Mouse (Mus musculus) kidney, embryonic 14.5 days (tissue): ENCODE measurements around the gene Arhgap20. TPM values are rescaled to one million over a fixed set of nuclear protein-coding genes. Genes with fewer than 3 reads are reported as not detected.

Experiments
- ATAC-seq: fragments of 200-750 bp; cut with Nextera tagmentation; 2 replicates; pipeline ENCODE4 v1.8.0; 2017; ENCODE audit warnings: moderate number of reproducible peaks, mild to moderate bottlenecking, moderate TSS enrichment, moderate library complexity; ENCODE audit not compliant: low FRiP score, low TSS enrichment
- H3K27ac ChIP-seq: fragments of 300-500 bp; sonication (generic); 2 replicates; pipeline ENCODE4 v1.5.1; 2014; ENCODE audit warnings: low read depth, mild to moderate bottlenecking, low read length, moderate library complexity, mixed read lengths
- H3K27me3 ChIP-seq: fragments of 300-500 bp; sonication (generic); 2 replicates; pipeline ENCODE4 v1.6.1; 2014; ENCODE audit warnings: mild to moderate bottlenecking, low read length; ENCODE audit not compliant: control insufficient read depth, insufficient read depth
- H3K36me3 ChIP-seq: fragments of 300-500 bp; sonication (generic); 2 replicates; pipeline ENCODE4 v1.6.1; 2014; ENCODE audit warnings: low read length, mixed read lengths; ENCODE audit not compliant: control insufficient read depth, insufficient read depth
- H3K4me1 ChIP-seq: fragments of 300-500 bp; sonication (generic); 2 replicates; pipeline ENCODE4 v1.6.1; 2014; ENCODE audit warnings: low read length, mixed read lengths; ENCODE audit not compliant: control insufficient read depth, insufficient read depth
- H3K4me2 ChIP-seq: fragments of 300-500 bp; sonication (generic); replicated peaks from 2 replicates; pipeline ENCODE4 v1.6.1; 2014; ENCODE audit warnings: low read depth, mild to moderate bottlenecking, low read length
- H3K4me3 ChIP-seq: fragments of 300-500 bp; sonication (generic); 2 replicates; pipeline ENCODE4 v1.5.1; 2014; ENCODE audit warnings: mild to moderate bottlenecking, low read length
- H3K9ac ChIP-seq: fragments of 300-500 bp; sonication (generic); 2 replicates; pipeline ENCODE4 v1.6.1; 2014; ENCODE audit warnings: low read depth, mild to moderate bottlenecking, low read length, moderate library complexity
- H3K9me3 ChIP-seq: fragments of 300-500 bp; sonication (generic); 2 replicates; pipeline ENCODE4 v1.6.1; 2016; ENCODE audit warnings: low read length; ENCODE audit not compliant: control insufficient read depth
- WGBS: fragments of 180-500 bp; shearing (Covaris S2); extraction: QIAGEN DNeasy Blood & Tissue Kit; methylation state at CpG from one replicate; pipeline ENCODE4 v1.1.7; 2014; 5-methylcytosine and 5-hydroxymethylcytosine counted together
- polyA plus RNA-seq: library from polyadenylated mRNA; unstranded; fragments of >200 nt; fragmentation: Nextera tagmentation; extraction: Ambion mirVana; gene quantifications from 2 replicates; pipeline ENCODE4 v1.2.1, GENCODE M21; 2014

Arhgap20 gene
- polyA plus RNA-seq, 1 experiment from 2014 or later, result 5.7 TPM

DNA sequence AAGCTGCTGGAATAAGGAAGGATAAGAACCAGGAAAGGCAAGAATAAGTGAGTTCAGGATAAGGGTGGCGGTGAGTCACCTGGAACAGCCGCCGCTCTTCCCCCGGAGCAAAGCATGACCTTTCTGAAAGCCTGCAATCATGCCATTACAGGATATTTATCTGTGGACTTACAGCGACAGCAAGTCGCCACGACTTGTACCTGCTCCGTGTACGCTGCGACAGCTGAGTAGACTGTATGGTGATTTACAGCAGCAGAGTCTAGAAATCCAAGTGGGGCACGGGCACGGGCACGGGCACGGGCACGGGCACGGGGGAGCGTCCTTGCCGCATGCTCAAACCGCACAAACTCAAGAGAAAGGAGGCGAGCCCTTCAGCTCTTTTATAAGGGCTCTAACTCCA is 110.4 kb downstream of the Arhgap20 start:
- ATAC-seq, result no peak
- H3K27me3 ChIP-seq, result no peaks in the 10 kb centered on the region
- no peak overlapping the region for H3K27ac ChIP-seq
- H3K4me1 ChIP-seq, result peaks cover 4% of the 10 kb centered on the region; the same call in 1 of the 2 replicates
- H3K36me3 ChIP-seq, result no peaks in the 10 kb centered on the region
- H3K4me3 ChIP-seq, result no peak overlapping the region
- H3K9me3 ChIP-seq, result 0 out of 2 replicates have a peak, but pooled peaks cover 6% of the 10 kb centered on the region
- WGBS, result 32% methylated on average over 20 of the region's 20 CpGs
- H3K4me2 ChIP-seq, result peak overlapping the region; percentile 35
- no peak overlapping the region for H3K9ac ChIP-seq

DNA sequence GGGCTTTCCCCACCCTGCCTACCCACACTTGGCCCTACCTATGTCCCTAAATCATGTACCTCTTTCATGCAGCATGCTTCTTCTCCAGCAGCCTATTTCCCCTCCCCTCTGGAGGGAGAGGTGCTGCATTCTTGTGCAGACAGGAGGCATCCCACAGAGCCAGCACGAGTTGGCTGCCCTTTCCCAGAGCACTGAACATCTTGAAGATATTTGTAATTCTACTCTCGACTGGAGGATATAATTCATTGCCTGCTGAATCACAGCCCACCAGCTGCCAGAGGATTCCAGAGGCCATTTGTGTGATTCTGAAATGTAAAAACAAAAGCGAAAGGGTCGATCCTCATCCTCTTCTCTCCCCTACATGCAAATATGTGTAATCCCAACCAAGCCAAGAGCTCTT is 116.2 kb downstream of the Arhgap20 start:
- no peak overlapping the region for H3K9ac ChIP-seq
- no peak overlapping the region for H3K4me3 ChIP-seq
- no peaks in the 10 kb centered on the region for H3K36me3 ChIP-seq
- ATAC-seq, result peak; percentile 39
- H3K27ac ChIP-seq, result no peak overlapping the region
- WGBS, result 29% methylated on average over 4 of the region's 4 CpGs
- H3K4me1 ChIP-seq, result peaks cover 4% of the 10 kb centered on the region; the same call in 1 of the 2 replicates
- no peak overlapping the region for H3K4me2 ChIP-seq
- H3K9me3 ChIP-seq, result no peaks in the 10 kb centered on the region
- H3K27me3 ChIP-seq, result no peaks in the 10 kb centered on the region

DNA sequence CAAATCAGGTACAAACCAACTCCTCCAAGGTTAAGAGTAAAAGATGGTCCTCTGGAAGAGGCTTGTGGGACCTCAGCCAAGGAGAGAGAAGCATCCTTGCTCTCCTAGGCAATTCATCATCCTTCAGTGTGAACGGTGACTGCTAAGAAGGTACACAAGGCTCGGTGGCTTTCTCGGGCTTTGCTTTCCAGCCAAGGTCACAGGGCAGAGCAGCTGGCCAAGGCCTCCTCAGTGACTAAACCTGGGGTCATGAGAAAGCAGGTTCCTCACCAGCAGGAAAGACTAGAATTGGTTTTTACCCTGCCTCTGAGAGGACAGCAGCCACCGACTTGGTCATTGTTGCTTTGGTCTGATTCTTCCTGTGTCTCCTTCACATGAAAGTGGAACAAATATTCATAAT is 116.7 kb downstream of the Arhgap20 start:
- no peak overlapping the region for H3K4me3 ChIP-seq
- ATAC-seq, result no peak
- H3K36me3 ChIP-seq, result no peaks in the 10 kb centered on the region
- H3K27me3 ChIP-seq, result no peaks in the 10 kb centered on the region
- no peak overlapping the region for H3K9ac ChIP-seq
- H3K27ac ChIP-seq, result no peak overlapping the region
- peaks cover 4% of the 10 kb centered on the region; the same call in 1 of the 2 replicates for H3K4me1 ChIP-seq
- no peaks in the 10 kb centered on the region; the same call in 1 of the 2 replicates for H3K9me3 ChIP-seq
- no peak overlapping the region for H3K4me2 ChIP-seq
- WGBS, result 32% methylated on average over 4 of the region's 4 CpGs

DNA sequence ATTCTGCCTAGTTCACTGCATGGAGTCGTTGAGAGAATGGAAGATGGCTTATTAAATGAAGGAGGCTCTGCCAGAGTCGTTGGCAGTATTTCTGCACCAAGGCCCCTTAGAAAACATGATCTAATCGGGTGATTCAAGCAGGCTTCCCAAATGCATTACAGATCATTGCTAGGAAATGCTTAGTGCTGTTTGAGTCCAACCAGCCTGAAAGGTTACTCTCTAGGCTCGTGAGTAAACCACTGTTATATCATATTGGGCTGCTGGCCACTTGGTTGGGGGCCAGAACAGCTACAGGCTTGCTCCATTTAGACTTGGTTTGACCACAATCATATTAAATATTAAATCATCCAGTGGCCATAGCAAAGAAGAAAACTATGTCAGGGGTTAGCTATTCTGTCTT is 118.2 kb downstream of the Arhgap20 start:
- no peak for ATAC-seq
- Histone ChIP-seq H3K27me3 (no peaks in the 10 kb centered on the region), H3K4me2 (no peak overlapping the region), H3K4me3 (no peak overlapping the region), H3K9me3 (no peaks in the 10 kb centered on the region; the same call in 1 of the 2 replicates), H3K27ac (no peak overlapping the region), H3K4me1 (peaks cover 4% of the 10 kb centered on the region; the same call in 1 of the 2 replicates), H3K9ac (no peak overlapping the region), H3K36me3 (no peaks in the 10 kb centered on the region)
- WGBS, result 83% methylated on average over 4 of the region's 4 CpGs

DNA sequence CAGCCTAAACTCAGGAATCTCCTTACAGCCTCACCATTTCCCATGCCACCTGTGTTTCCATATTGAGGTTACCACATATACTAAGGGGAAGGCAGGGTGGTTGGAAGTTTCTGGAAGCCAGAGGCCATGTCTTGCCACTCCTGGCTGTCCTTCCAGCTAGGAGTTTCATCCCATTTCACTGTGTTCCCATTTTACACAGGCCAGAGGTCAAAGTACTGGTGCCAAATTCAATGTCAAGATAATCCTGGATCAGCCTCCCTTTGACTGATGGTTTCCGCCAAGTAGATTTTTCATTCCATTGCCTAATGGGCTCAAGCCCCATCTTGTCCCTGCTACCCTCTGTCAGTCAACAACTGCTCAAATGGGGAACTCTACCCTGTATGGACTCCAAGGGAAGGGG is 127.8 kb downstream of the Arhgap20 start:
- 100% methylated on average over 1 of the region's 1 CpGs for WGBS
- H3K9me3 ChIP-seq, result no peaks in the 10 kb centered on the region
- H3K4me3 ChIP-seq, result no peak overlapping the region
- no peaks in the 10 kb centered on the region for H3K27me3 ChIP-seq
- no peak overlapping the region for H3K9ac ChIP-seq
- H3K4me2 ChIP-seq, result no peak overlapping the region
- H3K4me1 ChIP-seq, result no peaks in the 10 kb centered on the region
- no peaks in the 10 kb centered on the region for H3K36me3 ChIP-seq
- no peak overlapping the region for H3K27ac ChIP-seq
- ATAC-seq, result no peak

Other genes starting within 250 kb of the Arhgap20 start
- gene Fdx1, start 198.2 kb downstream of the Arhgap20 start, polyA plus RNA-seq, result 93.5 and 110 TPM in 2 replicates